Mouse (Mus musculus): ENCODE results near the gene Usp47. TPM values are rescaled to one million over a fixed set of nuclear protein-coding genes. Genes with fewer than 3 reads are reported as not detected.

Gene Usp47
- polyA plus RNA-seq, 1 experiment from 2014 or later, result 23.7 TPM

DNA sequence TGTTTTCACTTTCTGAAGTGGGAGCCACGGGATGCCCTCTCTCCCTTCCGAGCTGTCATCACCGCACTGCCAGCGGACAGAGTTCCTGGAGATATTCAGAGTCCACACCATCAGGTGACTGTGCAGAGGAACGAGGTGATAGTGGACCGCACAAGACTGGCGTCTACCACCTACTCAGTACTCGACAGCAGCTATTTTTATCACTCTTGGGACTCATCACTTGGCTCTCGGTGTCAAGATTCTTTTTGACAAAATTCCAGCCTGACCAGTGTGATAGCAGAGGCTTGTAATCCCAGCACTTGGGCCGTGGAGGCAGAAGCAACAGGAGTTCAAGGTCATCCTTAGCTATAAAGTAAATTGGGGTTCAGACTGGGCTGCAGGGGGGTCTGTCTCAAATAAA is 125.8 kb downstream of the Usp47 start:
- DNase-seq (ENCODE audit: low spot score) (no peak), ATAC-seq (ENCODE audit: low FRiP score, low TSS enrichment) (no peak)
- Histone ChIP-seq H3K4me2 (replicated peaks; ENCODE audit: low read depth) (no peak overlapping the region), H3K9ac (ENCODE audit: low read length) (no peak overlapping the region), H3K36me3 (ENCODE audit: control insufficient read depth, insufficient read depth, low read length) (no peaks in the 10 kb centered on the region; the same call in 1 of the 2 replicates), H3K4me1 (replicated peaks; ENCODE audit: control insufficient read depth, insufficient read depth) (no peaks in the 10 kb centered on the region), H3K4me3 (ENCODE audit: low read depth, low read length) (no peak overlapping the region), H3K9me3 (ENCODE audit: control insufficient read depth, low read length) (no peaks in the 10 kb centered on the region), H3K27me3 (ENCODE audit: control insufficient read depth, insufficient read depth, low read length) (no peaks in the 10 kb centered on the region), H3K27ac (replicated peaks) (no peak overlapping the region)
- 87% methylated on average over 10 of the region's 10 CpGs for WGBS
- no peak for TF ChIP-seq CTCF (IDR thresholded peaks at IDR 0.05; ENCODE audit: low read depth)
- no peak for TF ChIP-seq EP300 (optimal IDR thresholded peaks at IDR 0.05)

GRCm38 (mm10) chr7:112154445-112154844 is 131.1 kb downstream of the Usp47 start:
- WGBS, result 54% methylated on average over 4 of the region's 4 CpGs
- DNase-seq (ENCODE audit: low spot score), result no peak
- peaks cover 4% of the 10 kb centered on the region; the same call in 1 of the 2 replicates for H3K4me1 ChIP-seq (replicated peaks; ENCODE audit: control insufficient read depth, insufficient read depth)
- no peak overlapping the region for H3K4me2 ChIP-seq (replicated peaks; ENCODE audit: low read depth)
- TF ChIP-seq EP300 (optimal IDR thresholded peaks at IDR 0.05), result no peak
- no peak for TF ChIP-seq CTCF (IDR thresholded peaks at IDR 0.05; ENCODE audit: low read depth)
- no peaks in the 10 kb centered on the region for H3K27me3 ChIP-seq (ENCODE audit: control insufficient read depth, insufficient read depth, low read length)
- H3K36me3 ChIP-seq (ENCODE audit: control insufficient read depth, insufficient read depth, low read length), result no peaks in the 10 kb centered on the region
- no peak overlapping the region for H3K9ac ChIP-seq (ENCODE audit: low read length)
- ATAC-seq (ENCODE audit: low FRiP score, low TSS enrichment), result no peak
- H3K9me3 ChIP-seq (ENCODE audit: control insufficient read depth, low read length), result no peaks in the 10 kb centered on the region
- no peak overlapping the region for H3K4me3 ChIP-seq (ENCODE audit: low read depth, low read length)
- H3K27ac ChIP-seq (replicated peaks), result peak overlapping the region; percentile 70

- TF ChIP-seq CTCF (IDR thresholded peaks at IDR 0.05; ENCODE audit: low read depth), result no peak
- TF ChIP-seq EP300 (optimal IDR thresholded peaks at IDR 0.05), result no peak
- no peaks in the 10 kb centered on the region for H3K27me3 ChIP-seq (ENCODE audit: control insufficient read depth, insufficient read depth, low read length)
- ATAC-seq (ENCODE audit: low FRiP score, low TSS enrichment) (peak; percentile 48; the same call in 1 of the 2 replicates), DNase-seq (ENCODE audit: low spot score) (no peak)
- H3K4me1 ChIP-seq (replicated peaks; ENCODE audit: control insufficient read depth, insufficient read depth), result peaks cover 4% of the 10 kb centered on the region; the same call in 1 of the 2 replicates
- no peaks in the 10 kb centered on the region for H3K9me3 ChIP-seq (ENCODE audit: control insufficient read depth, low read length)
- H3K4me3 ChIP-seq (ENCODE audit: low read depth, low read length), result no peak overlapping the region
- 6% methylated on average over 1 of the region's 1 CpGs for WGBS
- no peaks in the 10 kb centered on the region for H3K36me3 ChIP-seq (ENCODE audit: control insufficient read depth, insufficient read depth, low read length)
- H3K4me2 ChIP-seq (replicated peaks; ENCODE audit: low read depth), result no peak overlapping the region; the same call in 1 of the 2 replicates
- no peak overlapping the region for H3K9ac ChIP-seq (ENCODE audit: low read length)
- H3K27ac ChIP-seq (replicated peaks), result peak overlapping the region; percentile 70
Observed at GRCm38 (mm10) chr7:112155194-112155593, 131.9 kb downstream of the Usp47 start.

DNA sequence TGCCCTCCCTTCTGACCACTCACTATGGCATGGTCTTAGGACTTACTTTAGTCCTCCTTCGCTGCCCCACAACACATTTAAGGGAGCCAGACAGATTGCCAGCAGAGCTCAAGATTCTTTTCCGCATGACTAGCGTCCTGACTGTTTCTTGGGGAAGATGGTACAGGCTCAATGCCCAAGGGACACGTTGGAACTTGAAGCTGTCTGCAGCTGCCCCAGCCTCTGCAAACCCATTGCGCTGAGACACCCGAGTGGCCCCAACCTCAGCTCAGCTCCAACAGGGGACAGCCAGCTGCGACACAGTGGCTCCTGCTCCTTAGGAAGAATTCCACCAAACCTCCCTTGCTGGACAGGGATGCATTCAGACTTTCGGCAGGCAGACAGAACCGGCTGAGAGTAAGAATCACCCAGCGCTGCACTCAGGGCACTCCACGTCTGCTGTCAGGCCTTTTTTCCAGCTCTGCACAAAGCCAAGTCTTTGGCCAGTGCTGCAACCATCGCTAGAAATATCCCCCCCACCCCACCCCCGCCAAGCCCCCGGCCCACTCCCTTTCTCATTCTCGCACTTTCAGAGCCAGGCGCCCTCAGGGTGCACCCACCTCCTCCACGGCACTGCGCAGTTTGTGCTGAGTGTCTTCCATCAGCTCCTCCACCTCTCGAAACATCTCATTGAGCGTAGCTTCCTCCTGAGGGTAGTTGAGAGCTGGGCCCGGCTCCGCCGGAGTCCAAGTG is 134.4 kb downstream of the Usp47 start:
- Histone ChIP-seq H3K36me3 (ENCODE audit: control insufficient read depth, insufficient read depth, low read length) (no peaks in the 10 kb centered on the region), H3K27ac (replicated peaks) (peak overlapping the region; percentile 74), H3K4me2 (replicated peaks; ENCODE audit: low read depth) (peak overlapping the region; percentile 60), H3K4me1 (replicated peaks; ENCODE audit: control insufficient read depth, insufficient read depth) (peaks cover 4% of the 10 kb centered on the region; the same call in 1 of the 2 replicates), H3K9ac (ENCODE audit: low read length) (peak overlapping the region; percentile 57), H3K27me3 (ENCODE audit: control insufficient read depth, insufficient read depth, low read length) (no peaks in the 10 kb centered on the region), H3K9me3 (ENCODE audit: control insufficient read depth, low read length) (no peaks in the 10 kb centered on the region), H3K4me3 (ENCODE audit: low read depth, low read length) (peak overlapping the region; percentile 50)
- ATAC-seq (ENCODE audit: low FRiP score, low TSS enrichment) (peak; percentile 22; the same call in 1 of the 2 replicates), DNase-seq (ENCODE audit: low spot score) (peak; percentile 23)
- TF ChIP-seq CTCF (IDR thresholded peaks at IDR 0.05; ENCODE audit: low read depth) (no peak), EP300 (optimal IDR thresholded peaks at IDR 0.05) (no peak)
- WGBS, result 11% methylated on average over 23 of the region's 23 CpGs

DNA sequence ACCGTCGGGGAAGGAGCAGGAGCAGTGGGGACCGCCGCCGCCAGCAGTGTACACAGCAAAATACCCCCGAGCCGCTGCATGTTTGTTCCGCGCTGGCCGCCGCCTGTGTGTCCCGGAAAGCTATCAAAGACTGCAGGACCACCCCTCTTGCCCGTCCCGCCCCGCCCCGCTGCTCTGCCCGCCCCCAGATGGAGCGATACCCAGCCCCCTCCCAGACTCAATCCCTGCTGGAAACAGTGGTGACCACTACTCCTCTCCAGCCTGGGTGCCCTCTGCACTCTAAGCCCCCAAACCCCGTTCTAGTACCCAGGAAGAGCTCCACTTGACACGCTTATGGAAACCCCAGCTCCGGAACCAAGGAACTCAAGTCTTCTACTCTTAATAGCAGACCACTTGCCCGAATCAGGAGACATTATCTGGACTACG is 135.0 kb downstream of the Usp47 start:
- peak; percentile 44 for DNase-seq (ENCODE audit: low spot score)
- no peaks in the 10 kb centered on the region for H3K36me3 ChIP-seq (ENCODE audit: control insufficient read depth, insufficient read depth, low read length)

DNA sequence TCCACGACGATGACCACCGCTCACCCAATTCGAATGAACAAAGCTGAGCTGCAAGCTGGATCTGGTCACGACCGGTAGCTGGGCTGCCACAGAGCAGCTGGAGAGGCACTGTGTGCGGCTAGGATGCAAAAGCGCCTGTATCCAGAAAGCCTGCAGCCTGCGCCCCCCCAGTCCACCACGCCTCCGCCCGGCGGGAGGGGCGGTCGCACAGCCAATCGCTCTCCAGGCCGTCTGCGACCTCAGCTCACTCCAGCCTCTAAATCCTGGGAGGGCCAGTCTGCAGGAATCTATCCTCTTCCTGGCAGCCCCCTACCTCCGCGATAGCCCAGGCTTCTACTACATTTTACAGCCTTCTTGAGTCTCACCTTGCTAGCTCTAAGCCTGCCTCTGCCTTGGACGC is 135.6 kb downstream of the Usp47 start, which contains the start of gene Dkk3:
Dkk3 (minus strand) TSS at position 116 of the 400 bp plus-strand sequence.
- DNase-seq (ENCODE audit: low spot score), result peak; percentile 46
- Histone ChIP-seq H3K9me3 (ENCODE audit: control insufficient read depth, low read length) (no peaks in the 10 kb centered on the region), H3K27me3 (ENCODE audit: control insufficient read depth, insufficient read depth, low read length) (no peaks in the 10 kb centered on the region), H3K4me1 (replicated peaks; ENCODE audit: control insufficient read depth, insufficient read depth) (peaks cover 4% of the 10 kb centered on the region; the same call in 1 of the 2 replicates), H3K27ac (replicated peaks) (peak within 1 kb of the TSS; percentile 74), H3K9ac (ENCODE audit: low read length) (peak within 1 kb of the TSS; percentile 57), H3K4me3 (ENCODE audit: low read depth, low read length) (peak within 1 kb of the TSS; percentile 50), H3K4me2 (replicated peaks; ENCODE audit: low read depth) (peak within 1 kb of the TSS; percentile 60), H3K36me3 (ENCODE audit: control insufficient read depth, insufficient read depth, low read length) (no peaks in the 10 kb centered on the region)
- peak; percentile 43; the same call in 1 of the 2 replicates for ATAC-seq (ENCODE audit: low FRiP score, low TSS enrichment)
- TF ChIP-seq CTCF (IDR thresholded peaks at IDR 0.05; ENCODE audit: low read depth) (no peak), EP300 (optimal IDR thresholded peaks at IDR 0.05) (no peak)
- 5% methylated on average over 21 of the region's 21 CpGs for WGBS

More for the DNA sequence above, 135.0 kb downstream of the Usp47 start:
- H3K27me3 ChIP-seq (ENCODE audit: control insufficient read depth, insufficient read depth, low read length), result no peaks in the 10 kb centered on the region
- TF ChIP-seq CTCF (IDR thresholded peaks at IDR 0.05; ENCODE audit: low read depth) (no peak), EP300 (optimal IDR thresholded peaks at IDR 0.05) (no peak)
- H3K9me3 ChIP-seq (ENCODE audit: control insufficient read depth, low read length), result no peaks in the 10 kb centered on the region
- H3K4me1 ChIP-seq (replicated peaks; ENCODE audit: control insufficient read depth, insufficient read depth), result peaks cover 4% of the 10 kb centered on the region; the same call in 1 of the 2 replicates
- under 1% methylated on average over 23 of the region's 23 CpGs for WGBS
- H3K27ac ChIP-seq (replicated peaks), result peak overlapping the region; percentile 74
- H3K9ac ChIP-seq (ENCODE audit: low read length), result peak overlapping the region; percentile 57
- peak overlapping the region; percentile 60 for H3K4me2 ChIP-seq (replicated peaks; ENCODE audit: low read depth)
- H3K4me3 ChIP-seq (ENCODE audit: low read depth, low read length), result peak overlapping the region; percentile 50
- peak; percentile 43 for ATAC-seq (ENCODE audit: low FRiP score, low TSS enrichment)

Measured in stomach, postnatal 0 days (tissue).